Mouse (Mus musculus) G1E-ER4 (cell line): ENCODE results near the gene S100b. TPM values are rescaled to one million over a fixed set of nuclear protein-coding genes. Genes with fewer than 3 reads are reported as not detected.

Source experiments
- GATA1 ChIP-seq: IDR thresholded peaks from one replicate; pipeline ENCODE4 v1.8.0; 2012; ENCODE audit warnings: low read length, inconsistent platforms
- polyA plus RNA-seq: library from polyadenylated mRNA; stranded (reverse); fragments of >175 nt; gene quantifications from 2 replicates; pipeline ENCODE4 v1.2.3, GENCODE M21; 2012

Gene S100b
- not detected in 2 replicates for polyA plus RNA-seq

DNA sequence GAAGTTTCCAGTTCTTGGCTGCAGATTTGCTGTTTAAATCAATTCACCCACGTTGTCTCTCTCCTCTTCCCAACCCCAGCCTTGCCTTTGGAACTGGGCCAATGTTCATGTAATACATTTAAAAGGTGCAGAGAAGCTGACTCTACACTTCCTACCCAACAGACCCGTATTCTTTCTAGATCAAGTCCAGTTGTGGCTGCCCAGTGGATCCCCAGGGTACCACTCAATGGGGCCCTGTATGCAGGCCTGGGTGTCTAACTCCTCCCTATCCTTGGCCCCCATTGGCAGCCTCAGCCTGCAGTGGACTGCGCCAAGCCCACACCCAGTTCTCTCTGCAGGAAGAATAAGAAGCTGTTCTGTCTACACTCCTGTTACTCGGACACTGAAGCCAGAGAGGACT is at the start of gene S100b:
Gene S100b (plus strand): TSS at position 318 of the 400 bp plus-strand sequence.
- no peak for TF ChIP-seq GATA1

DNA sequence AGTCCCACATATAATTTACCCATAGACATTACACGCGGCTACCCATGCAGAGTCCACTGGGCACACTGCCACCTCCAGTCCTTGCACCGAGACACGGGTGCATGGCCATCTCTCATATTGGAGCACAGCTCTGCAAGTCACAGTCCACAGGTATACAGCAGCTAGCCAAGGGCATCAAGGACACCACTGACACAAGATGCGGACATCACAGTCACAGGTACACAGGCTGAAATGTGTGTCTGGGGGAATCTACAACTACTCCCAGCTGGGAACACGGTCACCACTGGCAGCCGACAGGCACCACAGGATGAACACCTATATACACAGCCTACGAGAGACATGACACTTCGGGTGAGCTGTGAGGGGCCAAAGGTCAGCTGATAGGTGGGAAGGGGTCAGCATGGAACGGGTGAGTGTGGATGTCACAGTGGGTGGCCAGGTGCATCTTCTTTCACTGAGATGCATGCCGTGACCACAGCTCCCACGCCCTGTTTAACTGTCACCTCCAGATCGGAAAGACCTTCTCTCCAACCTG is 46.3 kb upstream of the S100b start:
- no peak for TF ChIP-seq GATA1

GRCm38 (mm10) chr10:76209241-76209640 is 44.4 kb upstream of the S100b start:
- no peak for TF ChIP-seq GATA1

DNA sequence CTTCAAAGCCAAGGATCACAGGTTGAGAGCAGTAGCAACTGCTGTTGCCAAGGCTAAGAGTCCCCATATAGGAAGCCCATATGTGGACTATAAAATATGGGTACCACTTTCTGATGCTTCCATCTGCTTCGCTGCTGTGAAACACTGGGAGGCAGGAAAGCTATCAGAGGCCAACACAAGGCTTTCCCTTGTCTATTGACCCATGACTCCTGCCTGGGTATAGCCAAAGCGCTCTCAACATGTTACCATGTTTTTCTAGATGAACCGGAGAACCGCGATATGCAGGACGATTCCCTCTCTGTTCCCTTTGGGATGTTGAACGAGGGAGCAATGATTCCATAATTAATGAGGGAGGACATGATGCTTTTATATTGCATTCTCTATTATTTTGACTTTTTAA is 42.8 kb upstream of the S100b start:
- no peak for TF ChIP-seq GATA1

DNA sequence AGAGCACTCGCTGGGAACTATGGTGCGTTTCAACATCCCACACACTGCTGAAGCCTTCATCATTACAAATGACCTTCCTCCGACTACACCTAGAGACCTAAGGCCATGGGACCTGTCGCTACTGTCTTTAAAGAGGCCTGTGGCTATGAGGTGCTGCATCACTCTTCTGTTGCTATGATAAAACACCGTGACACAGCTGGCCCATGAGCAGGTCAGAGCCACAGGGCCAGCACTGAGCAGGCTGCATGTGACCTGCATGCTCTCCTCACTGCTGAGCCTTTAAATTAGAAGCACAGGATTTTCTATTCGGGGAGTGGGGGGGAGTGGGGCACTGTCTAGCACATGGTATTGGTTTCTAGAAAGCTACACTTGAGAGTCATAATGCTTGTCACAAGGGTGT is 41.5 kb upstream of the S100b start:
- TF ChIP-seq GATA1, result no peak

DNA sequence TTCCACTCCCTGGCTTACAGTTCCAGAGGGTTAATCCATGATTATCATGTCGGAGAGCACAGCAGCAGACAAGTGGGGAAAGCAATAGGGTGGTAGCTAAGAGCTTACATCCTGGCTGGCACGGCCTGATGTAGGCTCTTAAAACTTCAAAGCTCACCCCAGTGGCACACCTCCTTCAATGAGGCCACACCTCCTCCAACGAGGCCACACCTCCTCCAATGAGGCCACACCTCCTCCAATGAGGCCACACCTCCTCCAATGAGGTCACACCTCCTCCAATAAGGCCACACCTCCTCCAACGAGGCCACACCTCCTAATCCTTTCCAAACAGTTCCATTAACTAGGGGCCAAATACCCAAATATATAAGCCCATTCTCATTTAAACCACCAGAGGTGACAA is 39.5 kb upstream of the S100b start:
- no peak for TF ChIP-seq GATA1

DNA sequence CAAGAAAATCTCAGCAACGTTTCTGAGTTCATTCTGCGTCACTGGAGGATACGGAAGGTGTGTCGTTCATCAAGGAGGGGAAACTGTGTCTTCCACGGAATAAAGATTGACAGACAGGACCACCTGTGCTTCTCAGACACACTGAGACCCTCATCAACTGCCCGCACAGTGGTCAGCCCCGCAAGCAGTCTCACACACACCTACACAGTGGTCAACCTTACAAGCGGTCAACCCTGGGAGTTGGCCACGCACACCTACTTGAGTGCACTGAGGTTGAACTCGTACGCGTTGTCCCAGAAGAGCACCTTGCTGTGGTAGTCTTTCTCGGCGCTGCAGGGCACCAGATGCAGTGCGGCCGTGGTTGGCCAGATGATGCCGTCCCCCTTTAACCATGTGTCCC is 36.6 kb upstream of the S100b start:
- TF ChIP-seq GATA1, result no peak

DNA sequence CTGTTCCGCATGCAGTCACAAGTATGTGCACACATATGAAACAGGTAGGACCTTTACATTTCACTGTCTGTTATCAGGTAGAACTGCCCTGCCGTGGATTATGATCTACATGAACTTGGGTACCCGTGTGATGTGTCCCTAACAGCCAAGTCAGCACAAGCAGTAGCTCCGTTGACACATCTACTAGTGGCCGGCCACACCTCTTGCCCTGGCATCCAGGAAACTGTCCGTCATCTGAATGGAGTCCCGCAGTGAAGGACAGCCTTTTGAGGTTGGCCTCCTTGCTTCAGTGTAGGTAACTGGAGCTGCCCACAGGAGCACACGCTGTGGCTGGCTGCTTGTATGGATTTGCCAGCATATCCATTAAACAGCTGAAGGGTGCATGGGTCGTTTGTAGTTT is 35.4 kb upstream of the S100b start:
- no peak for TF ChIP-seq GATA1

DNA sequence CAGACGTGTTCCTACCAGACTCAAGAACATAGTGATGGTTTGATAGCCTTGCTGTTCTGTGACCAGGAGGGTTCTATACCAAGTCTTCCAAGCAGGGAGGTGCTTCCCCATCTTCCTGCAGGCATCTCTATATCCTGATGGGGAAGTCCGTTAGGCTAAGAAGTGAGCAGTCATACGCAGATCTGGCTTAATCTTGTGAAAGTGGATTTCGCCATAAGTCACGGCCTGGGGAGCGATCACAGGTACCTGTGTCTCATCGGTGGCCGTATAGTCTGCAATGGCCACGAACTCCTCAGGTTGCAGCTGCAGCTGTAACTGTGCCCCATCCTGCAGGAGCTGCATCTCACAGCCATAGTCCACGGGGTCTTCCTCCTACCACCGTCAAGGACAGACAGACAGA is 27.7 kb upstream of the S100b start:
- no peak for TF ChIP-seq GATA1

- TF ChIP-seq GATA1, result no peak
Measured at GRCm38 (mm10) chr10:76229627-76230026, 24.0 kb upstream of the S100b start.

DNA sequence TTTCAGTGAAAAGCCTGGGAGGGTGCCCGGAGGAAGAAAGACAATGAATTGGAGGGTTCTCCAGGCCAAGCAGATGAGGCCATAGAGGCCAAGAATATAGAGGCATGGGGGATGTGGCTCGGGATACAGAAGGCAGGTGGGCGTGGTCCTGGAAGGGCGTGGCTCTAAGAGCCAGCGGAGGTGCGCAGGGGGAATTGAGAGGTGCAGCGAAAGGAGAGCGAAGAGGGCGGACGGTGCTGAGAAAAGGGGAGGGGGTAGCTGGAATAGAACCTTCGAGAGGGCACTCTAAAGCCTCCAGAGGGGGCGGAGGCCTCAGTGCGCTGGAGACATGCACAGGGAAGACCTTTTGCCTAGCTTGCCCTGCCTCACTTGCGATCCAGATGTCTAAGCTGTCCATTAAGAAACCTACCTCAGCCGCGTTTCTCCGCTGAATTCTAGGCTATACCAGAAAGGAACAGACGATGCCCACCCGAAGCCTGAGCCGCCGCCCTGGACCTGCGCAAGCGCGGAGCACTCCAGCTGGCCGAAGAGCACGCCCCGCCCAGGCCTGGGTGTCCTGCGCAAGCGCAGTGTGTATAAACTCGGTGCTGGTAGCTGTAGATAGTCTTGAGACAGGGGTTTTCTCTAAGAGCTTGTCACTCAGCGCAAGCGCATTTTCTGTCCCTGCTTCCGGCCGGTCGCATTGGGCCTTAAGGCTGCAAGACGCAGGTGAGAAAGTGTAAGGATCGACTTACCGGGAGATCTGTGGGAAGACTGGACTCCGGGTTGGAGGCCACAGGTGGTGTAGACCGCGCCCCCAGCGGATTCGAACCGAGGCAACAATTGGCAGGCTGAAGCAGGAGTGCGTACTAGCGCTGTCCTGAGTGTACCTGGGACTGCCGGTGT is 16.1 kb upstream of the S100b start, which contains the start of gene Prmt2:
Gene Prmt2 (minus strand): TSS at position 525 of the 885 bp plus-strand sequence.
- TF ChIP-seq GATA1, result no peak

- TF ChIP-seq GATA1, result no peak
Measured at GRCm38 (mm10) chr10:76239401-76239800, 14.3 kb upstream of the S100b start.

DNA sequence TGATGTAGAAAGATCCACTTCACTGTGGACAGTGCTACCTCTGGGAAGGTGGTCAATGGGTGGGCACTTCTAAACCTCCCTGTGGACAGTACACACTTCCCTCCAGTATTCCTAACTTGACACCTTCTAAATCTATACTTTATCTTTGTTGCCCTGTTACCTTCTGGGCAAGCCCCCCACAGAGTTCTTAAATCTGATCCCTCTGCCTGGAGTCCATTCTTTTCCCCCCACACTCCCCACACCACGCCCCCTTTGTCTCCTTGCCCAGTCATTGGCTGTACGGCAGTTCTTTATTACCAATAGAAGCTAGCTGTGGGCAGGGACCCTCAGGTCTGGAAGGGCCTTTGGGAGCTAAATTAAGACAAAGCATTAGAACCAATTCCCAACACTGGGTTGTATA is 8.5 kb upstream of the S100b start:
- TF ChIP-seq GATA1, result no peak

GRCm38 (mm10) chr10:76246601-76247000 is 7.1 kb upstream of the S100b start:
- no peak for TF ChIP-seq GATA1

DNA sequence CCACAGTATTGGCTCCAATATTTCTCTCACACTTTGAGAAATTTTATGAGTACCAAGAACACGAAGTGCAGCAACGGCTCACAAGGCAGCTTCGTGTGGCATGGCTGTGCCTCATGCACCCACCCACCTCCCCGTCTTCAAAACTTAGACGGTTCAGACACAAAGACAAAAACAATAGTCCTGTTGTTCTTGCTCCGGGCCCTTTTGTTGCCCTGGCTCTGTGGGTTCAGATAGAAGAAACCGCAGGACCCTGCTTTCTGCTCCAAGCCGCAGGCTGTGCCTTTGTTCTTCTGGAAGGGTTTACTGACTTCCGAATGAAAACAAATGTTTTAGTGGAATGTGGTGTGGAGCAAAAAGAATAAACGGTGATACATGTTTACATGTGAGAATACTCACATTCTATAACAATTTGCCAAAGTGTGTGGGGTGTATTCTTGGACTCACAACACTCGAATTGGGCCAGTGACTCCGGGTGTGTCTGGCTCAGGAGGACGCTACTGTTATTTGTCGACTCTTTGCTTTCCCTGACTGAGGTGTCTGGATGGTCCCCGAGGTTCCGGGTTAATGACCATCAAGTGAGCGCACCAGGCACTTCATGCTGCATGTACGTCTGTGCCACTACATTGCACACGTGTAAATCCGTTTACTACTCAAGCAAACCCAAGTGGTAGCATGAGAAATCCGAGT is 5.5 kb upstream of the S100b start:
- no peak for TF ChIP-seq GATA1

DNA sequence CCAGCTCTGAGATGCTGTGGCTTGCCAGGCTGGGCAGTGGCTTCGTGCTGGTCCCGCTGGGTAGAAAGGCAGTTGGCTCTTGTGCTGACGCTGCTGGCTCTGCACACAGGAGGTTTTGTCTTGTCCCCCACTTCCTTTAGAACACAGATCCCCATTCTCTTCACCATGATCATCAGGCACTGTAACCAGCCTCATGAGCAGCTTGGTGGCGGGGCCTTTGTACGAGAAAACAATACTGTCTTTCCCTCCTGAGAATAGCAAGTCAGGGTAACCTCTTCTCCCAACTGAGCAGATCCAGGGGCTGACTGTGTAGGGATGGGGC is 5.0 kb upstream of the S100b start:
- TF ChIP-seq GATA1, result no peak

GRCm38 (mm10) chr10:76250870-76251269 is 2.8 kb upstream of the S100b start:
- TF ChIP-seq GATA1, result no peak
